Mouse (Mus musculus) embryo, embryonic 10 days (tissue): Measurements from ENCODE around the gene Pth1r.

ENCODE experiments used
- DNase-seq: peaks from one replicate; pipeline ENCODE4 v3.0.0-alpha.2; 2015; ENCODE audit warnings: low spot score

The Pth1r gene

GRCm38 (mm10) chr9:110748451-110748850 is 1.5 kb upstream of the Pth1r start:
- no peak for DNase-seq

GRCm38 (mm10) chr9:110746238-110746637 is 707 bp downstream of the Pth1r start:
- DNase-seq, result peak; percentile 79

GRCm38 (mm10) chr9:110745752-110746151 is 1.2 kb downstream of the Pth1r start:
- peak; percentile 61 for DNase-seq

GRCm38 (mm10) chr9:110743456-110744323 is 3.3 kb downstream of the Pth1r start:
- peak; percentile 69 for DNase-seq

GRCm38 (mm10) chr9:110742951-110743455 is 3.9 kb downstream of the Pth1r start:
- peak; percentile 42 for DNase-seq

- peak; percentile 70 for DNase-seq
These were observed 4.5 kb downstream of the Pth1r start for GRCm38 (mm10) chr9:110742295-110742950.

- DNase-seq, result peak; percentile 44
These were observed 5.1 kb downstream of the Pth1r start, which contains the start of gene Myl3 for GRCm38 (mm10) chr9:110741711-110742294. Gene Myl3 (plus strand): TSS chr9:110741861.

GRCm38 (mm10) chr9:110739961-110740360 is 7.0 kb downstream of the Pth1r start:
- no peak for DNase-seq

GRCm38 (mm10) chr9:110738054-110738453 is 8.9 kb downstream of the Pth1r start:
- no peak for DNase-seq

- DNase-seq, result no peak
These were observed 10.6 kb downstream of the Pth1r start for GRCm38 (mm10) chr9:110736362-110736761.

GRCm38 (mm10) chr9:110734154-110734553 is 12.8 kb downstream of the Pth1r start:
- no peak for DNase-seq

GRCm38 (mm10) chr9:110733102-110733501 is 13.8 kb downstream of the Pth1r start:
- no peak for DNase-seq

- peak; percentile 94 for DNase-seq
These were observed 14.3 kb downstream of the Pth1r start for GRCm38 (mm10) chr9:110732623-110733022.

- no peak for DNase-seq
These were observed 15.1 kb downstream of the Pth1r start for GRCm38 (mm10) chr9:110731859-110732258.

GRCm38 (mm10) chr9:110729841-110730240 is 17.1 kb downstream of the Pth1r start:
- peak; percentile 42 for DNase-seq

- peak; percentile 44 for DNase-seq
These were observed 20.1 kb downstream of the Pth1r start for GRCm38 (mm10) chr9:110726867-110727266.

- DNase-seq, result peak; percentile 58
These were observed 21.2 kb downstream of the Pth1r start for GRCm38 (mm10) chr9:110725721-110726135.

GRCm38 (mm10) chr9:110722060-110722459 is 24.9 kb downstream of the Pth1r start:
- no peak for DNase-seq

GRCm38 (mm10) chr9:110719977-110720376 is 27.0 kb downstream of the Pth1r start:
- no peak for DNase-seq

GRCm38 (mm10) chr9:110718810-110719209 is 28.1 kb downstream of the Pth1r start:
- DNase-seq, result no peak

- DNase-seq, result no peak
These were observed 28.9 kb downstream of the Pth1r start for GRCm38 (mm10) chr9:110718071-110718470.

- DNase-seq, result peak; percentile 91
These were observed 30.2 kb downstream of the Pth1r start for GRCm38 (mm10) chr9:110716775-110717174.
